Mouse (Mus musculus): ENCODE data around the gene Tbcel. TPM values are rescaled to one million over a fixed set of nuclear protein-coding genes. Genes with fewer than 3 reads are reported as not detected.

Tbcel gene
- total RNA-seq, 1 experiment from 2014 or later, result 22.9 TPM

GRCm38 (mm10) chr9:42488071-42488470 lies 19.5 kb downstream of the Tbcel start:
- ATAC-seq (replicated peaks; ENCODE audit: low read depth, poor library complexity, severe bottlenecking), result no peak

- no peak for ATAC-seq (replicated peaks; ENCODE audit: low read depth, poor library complexity, severe bottlenecking)
These were observed 20.7 kb downstream of the Tbcel start for GRCm38 (mm10) chr9:42486913-42487312.

GRCm38 (mm10) chr9:42484667-42485066 lies 22.9 kb downstream of the Tbcel start:
- no peak for ATAC-seq (replicated peaks; ENCODE audit: low read depth, poor library complexity, severe bottlenecking)

- ATAC-seq (replicated peaks; ENCODE audit: low read depth, poor library complexity, severe bottlenecking), result 0 out of 2 replicates have a peak, but pooled peaks have one; percentile 29
These were observed 24.7 kb downstream of the Tbcel start for GRCm38 (mm10) chr9:42482944-42483343.

- ATAC-seq (replicated peaks; ENCODE audit: low read depth, poor library complexity, severe bottlenecking), result no peak
These were observed 31.4 kb downstream of the Tbcel start for GRCm38 (mm10) chr9:42476166-42476565.

- 0 out of 2 replicates have a peak, but pooled peaks have one; percentile 3 for ATAC-seq (replicated peaks; ENCODE audit: low read depth, poor library complexity, severe bottlenecking)
These were observed 33.4 kb downstream of the Tbcel start for GRCm38 (mm10) chr9:42474244-42474643.

GRCm38 (mm10) chr9:42471921-42472747 lies 35.5 kb downstream of the Tbcel start:
- ATAC-seq (replicated peaks; ENCODE audit: low read depth, poor library complexity, severe bottlenecking), result peak; percentile 71

GRCm38 (mm10) chr9:42471214-42471613 lies 36.4 kb downstream of the Tbcel start:
- peak; percentile 70 for ATAC-seq (replicated peaks; ENCODE audit: low read depth, poor library complexity, severe bottlenecking)

- ATAC-seq (replicated peaks; ENCODE audit: low read depth, poor library complexity, severe bottlenecking), result no peak
These were observed 38.3 kb downstream of the Tbcel start for GRCm38 (mm10) chr9:42469323-42469722.

GRCm38 (mm10) chr9:42468360-42468759 lies 39.2 kb downstream of the Tbcel start:
- peak; percentile 42 for ATAC-seq (replicated peaks; ENCODE audit: low read depth, poor library complexity, severe bottlenecking)

GRCm38 (mm10) chr9:42467116-42467815 lies 40.3 kb downstream of the Tbcel start:
- ATAC-seq (replicated peaks; ENCODE audit: low read depth, poor library complexity, severe bottlenecking), result no peak

GRCm38 (mm10) chr9:42465661-42466091 lies 41.9 kb downstream of the Tbcel start:
- ATAC-seq (replicated peaks; ENCODE audit: low read depth, poor library complexity, severe bottlenecking), result peak; percentile 23

GRCm38 (mm10) chr9:42464181-42464580 lies 43.4 kb downstream of the Tbcel start:
- no peak for ATAC-seq (replicated peaks; ENCODE audit: low read depth, poor library complexity, severe bottlenecking)

- ATAC-seq (replicated peaks; ENCODE audit: low read depth, poor library complexity, severe bottlenecking), result peak; percentile 64
These were observed 44.2 kb downstream of the Tbcel start for GRCm38 (mm10) chr9:42463220-42463989.

- ATAC-seq (replicated peaks; ENCODE audit: low read depth, poor library complexity, severe bottlenecking), result no peak
These were observed 44.9 kb downstream of the Tbcel start for GRCm38 (mm10) chr9:42462585-42463219.

- ATAC-seq (replicated peaks; ENCODE audit: low read depth, poor library complexity, severe bottlenecking), result peak; percentile 55
These were observed 46.1 kb downstream of the Tbcel start for GRCm38 (mm10) chr9:42461390-42462108.

GRCm38 (mm10) chr9:42460353-42460752 lies 47.3 kb downstream of the Tbcel start:
- ATAC-seq (replicated peaks; ENCODE audit: low read depth, poor library complexity, severe bottlenecking), result no peak

GRCm38 (mm10) chr9:42459736-42460135 lies 47.9 kb downstream of the Tbcel start:
- ATAC-seq (replicated peaks; ENCODE audit: low read depth, poor library complexity, severe bottlenecking), result no peak
